ENCODE assay signal across 14 mouse cellular contexts in the genomic region with DNA sequence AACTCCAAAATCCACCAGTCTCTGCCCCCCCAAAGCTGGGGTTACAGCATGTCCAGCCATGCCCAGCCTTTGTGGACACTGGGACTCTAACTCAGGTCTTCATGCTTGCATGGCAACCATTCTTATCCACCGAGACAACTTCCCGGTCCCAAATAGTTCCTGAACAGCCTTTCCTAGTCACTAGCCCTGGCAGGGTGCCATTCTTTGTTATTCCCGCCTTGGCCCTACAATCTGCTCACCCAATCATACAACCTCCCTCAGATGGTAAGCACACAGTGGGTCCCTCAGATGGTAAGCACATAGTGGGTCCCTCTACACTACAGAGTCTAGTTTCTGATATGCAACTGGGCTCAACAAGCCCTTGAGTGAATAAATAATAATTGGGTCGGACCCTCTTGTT. TPM values are rescaled to one million over a fixed set of nuclear protein-coding genes. Genes with fewer than 3 reads are reported as not detected.
DNase-seq lines count a peak whose midpoint lies in the region; ATAC-seq and TF ChIP-seq lines count a peak whose summit lies in the region.
"Had no signal": no experiment of that assay in that cellular context is flagged by ENCODE, and none has a peak within 500 bp of the region (broad histone marks: within the 10 kb centered on the region; RNA-seq: fewer than 3 reads in every experiment).

No protein-coding gene starts in this region.

- H3K4me1 ChIP-seq in midbrain, embryonic 15.5 days: peaks cover 44% of the 10 kb centered on the region
- H3K4me1 ChIP-seq in midbrain, embryonic 11.5 days (ENCODE audit: control insufficient read depth, insufficient read depth, low read length): peaks cover 11% of the 10 kb centered on the region
- peaks cover 34% of the 10 kb centered on the region for H3K4me1 ChIP-seq in forebrain, embryonic 14.5 days (ENCODE audit: control insufficient read depth, insufficient read depth, low read length)
- H3K4me1 ChIP-seq in midbrain, postnatal 0 days (ENCODE audit: insufficient read depth, low read length): peaks cover 6% of the 10 kb centered on the region; the same call in 1 of the 2 replicates

- peak overlapping the region; percentile 60; the same call in 1 of the 2 replicates for H3K27ac ChIP-seq in midbrain, embryonic 15.5 days
- no peak overlapping the region for H3K27ac ChIP-seq in midbrain, embryonic 11.5 days (ENCODE audit: low read depth, low read length)
- peak overlapping the region; percentile 94; the same call in 1 of the 2 replicates for H3K27ac ChIP-seq in forebrain, embryonic 14.5 days (ENCODE audit: low read depth, low read length)
- no peak overlapping the region for H3K27ac ChIP-seq in midbrain, postnatal 0 days (ENCODE audit: low read depth, low read length)
- H3K27ac ChIP-seq: liver, embryonic 13.5 days; macrophage had no signal

- peak; percentile 83 for DNase-seq in heart, adult 11 months
- no peak for DNase-seq in heart, adult 18-20 months
- DNase-seq in midbrain, embryonic 11.5 days (ENCODE audit: low spot score, missing footprints): no peak
- peak; percentile 49 for DNase-seq in forebrain, embryonic 14.5 days (ENCODE audit: low spot score)
- peak; percentile 31 for DNase-seq in midbrain, postnatal 0 days (ENCODE audit: low spot score)
- DNase-seq in adrenal gland, adult (ENCODE audit: inconsistent age in 2 of 2, low spot score in 1 of 2): no peak
- DNase-seq: adrenal gland, adult 8-10 months; kidney, adult 18-20 months; liver, embryonic 13.5 days; thymus, adult 2 months had no signal

- no peak overlapping the region for H3K9ac ChIP-seq in midbrain, embryonic 15.5 days
- H3K9ac ChIP-seq in midbrain, embryonic 11.5 days (ENCODE audit: low read length): no peak overlapping the region
- no peak overlapping the region for H3K9ac ChIP-seq in forebrain, embryonic 14.5 days (ENCODE audit: low read length)
- no peak overlapping the region for H3K9ac ChIP-seq in midbrain, postnatal 0 days (replicated peaks; ENCODE audit: low read length, poor library complexity, severe bottlenecking)
- H3K9ac ChIP-seq: embryonic facial prominence, embryonic 13.5 days; liver, embryonic 13.5 days had no signal

- H3K27me3 ChIP-seq in midbrain, embryonic 15.5 days (replicated peaks): no peaks in the 10 kb centered on the region
- H3K27me3 ChIP-seq in midbrain, embryonic 11.5 days (ENCODE audit: control insufficient read depth, insufficient read depth, low read length): peaks cover 4% of the 10 kb centered on the region
- no peaks in the 10 kb centered on the region for H3K27me3 ChIP-seq in forebrain, embryonic 14.5 days (replicated peaks; ENCODE audit: control insufficient read depth, insufficient read depth, low read length)
- H3K27me3 ChIP-seq in midbrain, postnatal 0 days (ENCODE audit: insufficient read depth, low read length): no peaks in the 10 kb centered on the region
- H3K27me3 ChIP-seq: embryonic facial prominence, embryonic 13.5 days had no signal

- whole genome bisulfite sequencing in midbrain, embryonic 15.5 days: 47% methylated on average over 4 of the region's 4 CpGs
- 65% methylated on average over 4 of the region's 4 CpGs for WGBS in midbrain, embryonic 11.5 days
- WGBS in forebrain, embryonic 14.5 days: 34% methylated on average over 4 of the region's 4 CpGs
- WGBS in midbrain, postnatal 0 days: 48% methylated on average over 4 of the region's 4 CpGs

- no peak for TF ChIP-seq CTCF in midbrain, postnatal 0 days (IDR thresholded peaks at IDR 0.05)

- no peak overlapping the region for H3K4me3 ChIP-seq in midbrain, embryonic 15.5 days
- no peak overlapping the region for H3K4me3 ChIP-seq in midbrain, embryonic 11.5 days (ENCODE audit: low read depth, low read length)
- H3K4me3 ChIP-seq in forebrain, embryonic 14.5 days (ENCODE audit: low read depth, low read length): no peak overlapping the region
- no peak overlapping the region for H3K4me3 ChIP-seq in midbrain, postnatal 0 days (ENCODE audit: low read depth, low read length)
- H3K4me3 ChIP-seq: embryonic facial prominence, embryonic 13.5 days; liver, embryonic 13.5 days had no signal

- peak overlapping the region; percentile 88; the same call in 1 of the 2 replicates for H3K4me2 ChIP-seq in midbrain, embryonic 15.5 days
- no peak overlapping the region for H3K4me2 ChIP-seq in midbrain, embryonic 11.5 days
- H3K4me2 ChIP-seq in forebrain, embryonic 14.5 days (ENCODE audit: low read length): no peak overlapping the region
- H3K4me2 ChIP-seq in midbrain, postnatal 0 days (ENCODE audit: low read depth, low read length, poor library complexity, severe bottlenecking): 0 out of 2 replicates have a peak overlapping the region, but pooled peaks have one; percentile 92
- H3K4me2 ChIP-seq: embryonic facial prominence, embryonic 13.5 days; liver, embryonic 13.5 days had no signal

- H3K9me3 ChIP-seq in midbrain, embryonic 15.5 days: no peaks in the 10 kb centered on the region
- no peaks in the 10 kb centered on the region for H3K9me3 ChIP-seq in midbrain, embryonic 11.5 days (ENCODE audit: control insufficient read depth, low read length)
- H3K9me3 ChIP-seq in forebrain, embryonic 14.5 days (replicated peaks; ENCODE audit: control insufficient read depth, low read length): no peaks in the 10 kb centered on the region
- H3K9me3 ChIP-seq in midbrain, postnatal 0 days (ENCODE audit: low read length): no peaks in the 10 kb centered on the region
- H3K9me3 ChIP-seq: embryonic facial prominence, embryonic 13.5 days; liver, embryonic 13.5 days had no signal

- no peaks in the 10 kb centered on the region for H3K36me3 ChIP-seq in midbrain, embryonic 15.5 days (replicated peaks)
- H3K36me3 ChIP-seq in midbrain, embryonic 11.5 days (ENCODE audit: control insufficient read depth, insufficient read depth, low read length): no peaks in the 10 kb centered on the region
- H3K36me3 ChIP-seq in forebrain, embryonic 14.5 days (ENCODE audit: control insufficient read depth, insufficient read depth, low read length): peaks cover 18% of the 10 kb centered on the region
- H3K36me3 ChIP-seq in midbrain, postnatal 0 days (ENCODE audit: insufficient read depth, low read length): peaks cover 3% of the 10 kb centered on the region; the same call in 1 of the 2 replicates
- H3K36me3 ChIP-seq: embryonic facial prominence, embryonic 13.5 days; liver, embryonic 13.5 days had no signal

- ATAC-seq in midbrain, embryonic 15.5 days (replicated peaks): no peak
- no peak for ATAC-seq in midbrain, embryonic 11.5 days (ENCODE audit: low FRiP score)
- ATAC-seq in forebrain, embryonic 14.5 days: no peak
- ATAC-seq in midbrain, postnatal 0 days (ENCODE audit: low FRiP score): no peak
- no peak for ATAC-seq in monocyte, adult 5-6 weeks (replicated peaks; ENCODE audit: insufficient number of reproducible peaks, low FRiP score, low TSS enrichment, poor library complexity, severe bottlenecking)

RNA-seq across cellular contexts. Expression of a gene that starts 4.2 kb away (rescaled TPM):
- 10 to 100 TPM; 15.0 to 18.8 TPM for total RNA-seq in heart, adult 18-20 months (2021)
- 697 and 723 TPM in 2 replicates for polyA plus RNA-seq in midbrain, embryonic 15.5 days (2015; fragmentation: Nextera tagmentation; extraction: Ambion mirVana)
- 118 and 119 TPM in 2 replicates for polyA plus RNA-seq in midbrain, embryonic 11.5 days (2014; fragmentation: Nextera tagmentation; extraction: Ambion mirVana)
- 334 and 428 TPM in 2 replicates for polyA plus RNA-seq in forebrain, embryonic 14.5 days (2014; fragmentation: Nextera tagmentation; extraction: Ambion mirVana)
- total RNA-seq in midbrain, postnatal 0 days (2014; rRNA removed): 883 and 1,011 TPM in 2 replicates
- 727 and 776 TPM in 2 replicates for polyA plus RNA-seq in midbrain, postnatal 0 days (2015; fragmentation: Nextera tagmentation; extraction: Ambion mirVana)
- not detected in 3 replicates for total RNA-seq in monocyte, adult 5-6 weeks (2017)

RNA-seq across cellular contexts. Expression of a gene that starts 28.0 kb away (rescaled TPM):
- total RNA-seq in heart, adult 18-20 months (2021): 1 to 10 TPM; 4.7 to 5.6 TPM
- 24.7 and 28.8 TPM in 2 replicates for polyA plus RNA-seq in midbrain, embryonic 15.5 days (2015; fragmentation: Nextera tagmentation; extraction: Ambion mirVana)
- polyA plus RNA-seq in midbrain, embryonic 11.5 days (2014; fragmentation: Nextera tagmentation; extraction: Ambion mirVana): 210 and 212 TPM in 2 replicates
- 71.1 and 82.8 TPM in 2 replicates for polyA plus RNA-seq in forebrain, embryonic 14.5 days (2014; fragmentation: Nextera tagmentation; extraction: Ambion mirVana)
- 11.4 and 16.2 TPM in 2 replicates for total RNA-seq in midbrain, postnatal 0 days (2014; rRNA removed)
- 7.6 and 7.7 TPM in 2 replicates for polyA plus RNA-seq in midbrain, postnatal 0 days (2015; fragmentation: Nextera tagmentation; extraction: Ambion mirVana)
- total RNA-seq in monocyte, adult 5-6 weeks (2017): 10.9 to 27.9 TPM (median 20.2 TPM) in 3 replicates

RNA-seq across cellular contexts. Expression of a gene that starts 28.8 kb away (rescaled TPM):
- 10 to 100 TPM; 22.0 to 25.3 TPM for total RNA-seq in heart, adult 18-20 months (2021)
- 40.4 and 42.5 TPM in 2 replicates for polyA plus RNA-seq in midbrain, embryonic 15.5 days (2015; fragmentation: Nextera tagmentation; extraction: Ambion mirVana)
- 15.4 and 17.4 TPM in 2 replicates for polyA plus RNA-seq in midbrain, embryonic 11.5 days (2014; fragmentation: Nextera tagmentation; extraction: Ambion mirVana)
- 31.4 and 35.7 TPM in 2 replicates for polyA plus RNA-seq in forebrain, embryonic 14.5 days (2014; fragmentation: Nextera tagmentation; extraction: Ambion mirVana)
- 60.2 and 65.7 TPM in 2 replicates for total RNA-seq in midbrain, postnatal 0 days (2014; rRNA removed)
- 29.2 and 34.9 TPM in 2 replicates for polyA plus RNA-seq in midbrain, postnatal 0 days (2015; fragmentation: Nextera tagmentation; extraction: Ambion mirVana)
- 32.9 to 52.6 TPM (median 51.6 TPM) in 3 replicates for total RNA-seq in monocyte, adult 5-6 weeks (2017)

RNA-seq across cellular contexts. Expression of a gene that starts 31.5 kb away (rescaled TPM):
- 10 to 100 TPM; 35.0 to 37.1 TPM for total RNA-seq in heart, adult 18-20 months (2021)
- polyA plus RNA-seq in midbrain, embryonic 15.5 days (2015; fragmentation: Nextera tagmentation; extraction: Ambion mirVana): 102 and 103 TPM in 2 replicates
- 36.9 and 39.6 TPM in 2 replicates for polyA plus RNA-seq in midbrain, embryonic 11.5 days (2014; fragmentation: Nextera tagmentation; extraction: Ambion mirVana)
- polyA plus RNA-seq in forebrain, embryonic 14.5 days (2014; fragmentation: Nextera tagmentation; extraction: Ambion mirVana): 32.9 and 41.2 TPM in 2 replicates
- total RNA-seq in midbrain, postnatal 0 days (2014; rRNA removed): 65.7 and 69.7 TPM in 2 replicates
- 52.7 and 67.5 TPM in 2 replicates for polyA plus RNA-seq in midbrain, postnatal 0 days (2015; fragmentation: Nextera tagmentation; extraction: Ambion mirVana)
- total RNA-seq in monocyte, adult 5-6 weeks (2017): 24.4 to 70.1 TPM (median 35.2 TPM) in 3 replicates

Comparison
In these comparisons a context has a peak if more than half of its experiments do, and no peak if none do; other contexts are left out.
1. DNase-seq: peak in heart, adult 11 months (single experiment), forebrain, embryonic 14.5 days (single experiment) and midbrain, postnatal 0 days (single experiment); none in heart, adult 18-20 months (0 of 2), midbrain, embryonic 11.5 days (single experiment) and adrenal gland, adult (0 of 2).
2. H3K27ac ChIP-seq: peak in midbrain, embryonic 15.5 days (single experiment) and forebrain, embryonic 14.5 days (single experiment); none in midbrain, embryonic 11.5 days (single experiment) and midbrain, postnatal 0 days (single experiment).
3. H3K4me2 ChIP-seq: peak in midbrain, embryonic 15.5 days (single experiment) and midbrain, postnatal 0 days (single experiment); none in midbrain, embryonic 11.5 days (single experiment) and forebrain, embryonic 14.5 days (single experiment).